Mouse (Mus musculus) MEL (cell line): ENCODE data around the gene Tifab.

ENCODE experiments used
- CTCF ChIP-seq, 3 experiments: IDR thresholded peaks in 2 of 3; conservative IDR thresholded peaks in 1 of 3; 2 replicates each; pipeline ENCODE4 v1.5.1; 2011 to 2012; ENCODE audit warnings: low read length in 3 of 3, low read depth in 2 of 3, mild to moderate bottlenecking in 2 of 3, improper control_type of control experiment in 1 of 3, inconsistent platforms in 1 of 3, mixed read lengths in 1 of 3, moderate library complexity in 1 of 3; ENCODE audit not compliant: control insufficient read depth in 1 of 3, insufficient read depth in 1 of 3, poor library complexity in 1 of 3, severe bottlenecking in 1 of 3
- MAFK ChIP-seq: IDR thresholded peaks from 2 replicates; pipeline ENCODE4 v1.6.1; 2011; ENCODE audit warnings: low read depth, mild to moderate bottlenecking, low read length, improper control_type of control experiment, borderline replicate concordance

- TF ChIP-seq CTCF (IDR thresholded peaks at IDR 0.05 in 2 of 3, conservative IDR thresholded peaks at IDR 0.05 in 1 of 3; ENCODE audit: control insufficient read depth in 1 of 3, insufficient read depth in 1 of 3, low read depth in 2 of 3, low read length in 3 of 3, poor library complexity in 1 of 3, severe bottlenecking in 1 of 3) (no peak), MAFK (no peak)
Observed at GRCm38 (mm10) chr13:56172106-56172505, 6.6 kb downstream of the Tifab start.
